Mouse (Mus musculus): Measurements from ENCODE around the gene Cxcl12.

DNA sequence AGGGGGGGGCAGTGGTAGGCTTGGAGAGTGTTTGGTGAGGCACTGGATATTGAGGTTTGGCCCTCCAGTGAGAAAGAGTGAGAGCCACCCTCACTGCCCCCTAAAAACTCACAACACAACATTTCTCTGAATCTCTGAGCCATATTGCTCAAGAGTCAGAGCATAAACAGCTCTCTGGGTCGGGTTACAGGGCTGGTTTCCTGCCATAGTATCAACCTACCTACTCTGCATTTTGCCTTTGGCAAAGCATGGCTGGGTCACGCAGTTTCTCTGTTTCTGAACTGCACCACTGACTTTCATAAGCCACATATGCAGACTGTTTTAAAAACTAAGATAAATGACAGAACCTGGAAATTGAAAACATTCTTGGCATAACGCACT is 51.0 kb downstream of the Cxcl12 start:
- TF ChIP-seq GATA1 (IDR thresholded peaks at IDR 0.05; ENCODE audit: low read length) (no peak), TAL1 (IDR thresholded peaks at IDR 0.05; ENCODE audit: low read length) (no peak)
